Mouse (Mus musculus) right cerebral cortex, postnatal 14 days (tissue): ENCODE data around the gene Hmgb1.
"Not testable (repeated sequence)": the region's sequence is repeated elsewhere in the genome, so short reads cannot be mapped to it uniquely, and the experiment has no call there.

ENCODE experiments used
- DNase-seq: peaks from one replicate; pipeline ENCODE4 v3.0.0; 2022

The Hmgb1 gene

DNA sequence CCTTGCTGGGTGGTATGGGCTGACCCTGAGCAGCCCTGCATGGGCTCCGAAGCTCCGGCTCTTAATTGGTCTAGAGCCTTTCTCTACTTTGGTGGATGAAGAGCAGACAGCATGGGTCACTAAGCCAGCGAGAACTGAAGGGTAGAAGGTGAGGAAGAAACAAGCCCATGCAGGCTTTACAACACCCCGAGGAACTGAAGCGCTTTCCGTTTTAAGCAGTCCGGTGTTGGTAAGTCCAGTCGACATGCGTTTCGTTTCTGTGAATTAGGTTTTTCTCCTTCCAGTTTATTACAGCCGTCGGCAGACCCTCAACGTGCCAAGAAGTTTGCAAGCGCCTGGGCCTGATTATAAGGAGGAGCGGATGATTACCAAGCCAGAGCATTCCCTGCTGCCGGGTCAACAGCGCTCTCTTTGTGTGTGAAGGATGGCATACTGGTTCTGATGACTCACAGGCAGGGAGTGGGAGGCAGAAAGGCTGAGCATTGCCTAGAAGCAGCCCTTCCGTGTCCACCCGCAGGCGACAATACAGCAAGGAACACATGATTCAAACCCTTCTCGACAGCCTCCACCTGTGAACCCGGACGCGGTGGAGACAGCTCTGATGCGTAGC is 40.4 kb downstream of the Hmgb1 start:
- peak; percentile 19 for DNase-seq

DNA sequence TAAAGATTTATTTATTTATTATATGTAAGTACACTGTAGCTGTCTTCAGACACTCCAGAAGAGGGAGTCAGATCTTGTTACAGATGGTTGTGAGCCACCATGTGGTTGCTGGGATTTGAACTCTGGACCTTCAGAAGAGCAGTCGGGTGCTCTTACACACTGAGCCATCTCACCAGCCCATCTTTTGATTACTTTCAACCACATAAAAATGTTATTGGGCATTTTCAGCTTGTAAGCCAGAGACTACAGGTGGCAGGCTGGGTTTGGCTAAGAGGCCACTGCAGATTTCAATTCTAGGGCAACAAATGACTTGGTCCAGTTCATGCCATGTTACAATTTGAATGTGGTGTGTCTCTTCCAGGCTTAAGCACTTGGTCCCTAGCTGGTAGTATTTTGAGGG is 43.1 kb downstream of the Hmgb1 start:
- DNase-seq = not testable (repeated sequence)

DNA sequence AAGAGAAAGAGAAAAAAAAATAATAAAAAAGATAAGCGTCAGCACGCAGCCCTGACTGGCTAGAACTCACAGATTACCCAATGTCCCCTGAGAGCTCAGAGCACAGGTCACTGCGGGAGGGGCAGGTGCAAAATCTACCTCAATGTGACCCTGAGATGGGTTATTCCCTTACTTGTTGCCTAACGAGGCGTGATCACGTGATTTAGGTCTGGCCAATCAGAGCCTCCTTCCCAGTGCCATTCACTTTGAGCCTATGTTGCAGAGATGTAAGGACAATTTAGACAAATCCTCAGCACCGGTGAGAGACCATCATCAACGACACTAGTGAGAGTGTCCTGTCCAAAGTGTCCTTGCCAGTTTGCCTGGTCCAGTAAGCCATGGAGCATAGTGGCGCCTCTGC is 44.0 kb downstream of the Hmgb1 start:
- DNase-seq = no peak

DNA sequence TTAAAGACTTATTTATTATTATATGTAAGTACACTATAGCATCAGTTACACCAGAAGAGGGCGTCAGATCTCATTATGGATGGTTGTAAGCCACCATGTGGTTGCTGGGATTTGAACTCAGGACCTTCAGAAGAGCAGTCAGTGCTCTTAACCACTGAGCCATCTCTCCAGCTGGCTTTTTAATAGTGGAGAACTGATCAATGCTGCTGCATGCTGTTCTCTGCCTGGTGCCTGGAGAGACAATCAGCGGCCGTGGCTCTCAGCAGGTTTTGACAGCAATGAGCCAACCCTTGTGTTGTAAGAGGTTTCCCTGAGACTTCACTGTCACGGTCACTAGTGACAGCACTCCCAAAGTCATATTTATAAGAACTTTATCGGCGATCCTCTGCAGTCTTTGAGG is 46.2 kb downstream of the Hmgb1 start:
- DNase-seq = not testable (repeated sequence)

DNA sequence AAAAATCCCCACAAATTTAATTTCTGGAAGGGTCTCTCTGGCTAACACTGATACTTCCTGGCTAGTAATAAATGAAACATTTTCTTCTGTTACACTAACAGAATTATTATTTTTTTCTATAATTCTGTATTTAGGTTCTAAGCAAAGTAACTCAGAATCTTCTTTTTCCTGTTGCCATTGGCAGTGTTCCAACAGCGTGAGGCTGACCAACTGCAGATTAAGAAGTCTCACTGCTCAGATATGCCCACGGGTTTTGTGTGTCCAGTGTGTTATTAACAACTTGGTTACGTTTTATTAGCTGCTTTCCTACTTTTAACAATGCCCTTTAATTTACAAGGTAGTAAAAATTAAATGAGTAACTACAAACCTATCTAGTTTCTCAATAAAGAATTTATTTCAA is 46.8 kb downstream of the Hmgb1 start:
- no peak for DNase-seq

DNA sequence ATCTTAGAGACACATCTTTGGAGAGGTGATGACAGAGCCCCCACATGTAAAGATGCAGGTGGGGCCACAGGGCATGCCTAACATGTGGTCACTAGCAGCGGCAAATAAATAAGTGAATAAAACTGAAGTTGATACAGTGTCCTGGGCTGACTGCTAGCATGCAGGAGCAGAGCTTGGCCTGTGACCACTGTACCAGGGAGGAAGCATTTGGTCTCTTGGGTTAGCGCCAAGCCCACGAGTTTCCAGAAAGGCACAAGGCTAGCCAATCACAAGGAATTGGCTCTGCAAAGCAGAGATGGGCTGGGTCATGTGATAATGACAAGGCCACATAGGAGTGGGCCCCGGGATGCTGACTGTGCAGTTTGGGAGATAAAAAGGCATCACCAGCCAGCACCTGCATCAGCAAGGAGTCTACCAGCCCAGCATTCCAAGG is 47.3 kb downstream of the Hmgb1 start:
- no peak for DNase-seq

DNA sequence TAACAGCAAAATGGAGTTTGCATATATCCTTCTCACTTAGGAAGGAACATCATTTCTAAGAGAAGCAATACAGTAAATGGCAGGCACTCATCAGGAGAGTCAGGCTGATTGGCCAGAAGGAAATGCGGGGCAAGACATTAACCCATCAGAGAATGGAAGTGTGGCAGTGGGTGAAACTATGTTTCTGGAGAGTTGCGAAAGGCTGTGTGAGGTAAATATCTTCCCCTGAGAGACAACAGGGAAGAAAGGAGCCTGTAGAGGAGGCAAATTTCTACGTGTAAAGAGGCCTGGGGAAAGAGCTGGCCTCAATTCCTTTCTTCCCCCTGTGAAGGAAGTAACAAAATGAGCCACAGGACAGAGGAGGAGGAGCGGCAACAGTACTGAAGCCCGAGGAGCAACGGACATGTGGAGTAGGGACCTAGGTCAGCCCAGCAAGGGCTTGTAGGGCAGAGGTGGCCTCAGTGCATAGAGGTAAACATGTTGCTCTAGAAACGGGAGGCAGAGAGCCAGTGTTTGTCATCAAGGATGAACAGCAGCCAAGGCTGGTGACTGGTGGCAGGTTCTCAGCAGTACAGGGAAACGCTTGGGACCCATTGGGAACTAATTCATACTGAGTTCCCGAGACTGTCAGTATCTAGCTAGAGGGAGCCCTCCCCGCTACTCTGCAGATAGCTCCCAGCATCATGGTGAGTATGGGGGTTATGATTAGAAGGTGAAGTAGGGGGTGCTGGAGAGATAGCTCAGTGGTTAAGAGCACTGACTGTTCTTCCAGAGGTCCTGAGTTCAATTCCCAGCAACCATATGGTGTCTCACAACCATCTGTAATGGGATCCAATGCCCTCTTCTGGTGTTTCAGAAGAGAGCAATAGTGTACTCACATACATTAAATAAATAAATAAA is 48.6 kb downstream of the Hmgb1 start:
- no peak for DNase-seq

DNA sequence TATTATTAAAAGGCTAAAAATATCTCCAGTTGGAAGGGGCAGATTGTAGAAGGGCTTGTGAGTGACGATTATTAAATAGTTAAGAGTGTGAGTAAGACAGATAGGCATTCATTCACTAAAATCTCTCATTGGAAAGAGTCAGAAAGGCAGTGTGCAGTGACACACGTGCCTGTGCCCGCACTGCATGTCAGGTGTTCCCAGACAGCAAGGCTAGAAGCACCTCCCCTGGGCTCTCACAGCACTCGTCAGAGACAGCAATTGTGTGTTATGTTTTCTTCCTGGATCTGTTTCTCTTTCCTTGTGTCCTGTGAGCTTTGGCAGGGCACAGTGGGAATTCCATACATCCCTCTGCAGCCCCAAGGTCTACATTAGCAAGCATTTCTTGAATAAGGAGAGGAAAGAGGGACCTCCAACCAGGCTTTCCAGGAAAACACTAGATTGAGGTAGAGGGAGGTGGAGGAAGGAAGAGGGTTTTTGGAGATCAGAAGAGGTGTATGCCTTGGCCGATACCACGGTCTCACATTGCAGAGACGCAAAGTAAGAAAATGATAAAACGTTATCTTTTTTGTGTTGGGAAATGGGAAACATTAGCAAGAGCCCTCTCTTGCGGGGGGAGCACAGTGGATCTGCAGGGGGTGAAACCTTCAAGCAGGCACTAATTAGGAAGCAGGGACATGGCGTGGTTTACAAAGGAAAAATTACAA is 49.4 kb downstream of the Hmgb1 start:
- DNase-seq = no peak

DNA sequence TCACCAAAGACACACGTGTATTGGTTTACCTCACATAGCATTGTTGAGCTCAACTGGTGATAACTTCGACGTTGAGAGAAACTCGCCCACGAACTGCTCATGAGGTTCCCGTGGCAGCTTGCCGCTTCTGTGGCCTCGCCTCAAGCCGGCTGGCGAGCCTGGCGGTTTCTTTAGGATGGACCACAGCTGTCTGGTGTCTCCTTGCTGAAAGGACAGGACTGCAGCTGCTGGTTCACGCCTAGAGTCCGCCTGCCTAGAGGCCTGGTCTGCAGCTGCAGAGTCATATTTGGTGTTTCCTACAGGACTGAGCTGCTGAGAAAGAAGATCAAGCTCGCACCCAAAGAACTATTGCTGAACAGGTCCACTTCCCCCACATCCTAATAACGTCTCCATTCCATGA is 55.8 kb downstream of the Hmgb1 start:
- no peak for DNase-seq

DNA sequence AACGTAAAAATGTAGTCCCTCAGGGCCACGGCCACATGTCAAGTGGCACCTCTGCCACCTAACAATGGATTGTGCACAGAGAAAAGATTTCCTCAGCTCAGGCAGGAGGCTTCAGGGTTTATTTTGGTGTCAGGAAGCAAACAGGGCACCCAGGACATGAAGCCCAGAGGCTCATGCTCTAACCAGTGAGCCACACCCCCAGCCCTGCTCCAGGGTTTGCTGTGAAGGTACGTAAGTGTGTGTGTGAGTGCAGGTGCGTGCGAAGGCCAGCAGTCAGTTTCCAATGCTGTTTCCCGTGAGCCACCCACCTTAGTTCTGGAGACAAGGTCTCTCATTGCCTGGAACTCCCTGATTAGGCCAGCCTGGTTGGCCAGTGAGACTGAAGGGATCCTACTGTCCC is 60.5 kb downstream of the Hmgb1 start:
- DNase-seq = no peak

DNA sequence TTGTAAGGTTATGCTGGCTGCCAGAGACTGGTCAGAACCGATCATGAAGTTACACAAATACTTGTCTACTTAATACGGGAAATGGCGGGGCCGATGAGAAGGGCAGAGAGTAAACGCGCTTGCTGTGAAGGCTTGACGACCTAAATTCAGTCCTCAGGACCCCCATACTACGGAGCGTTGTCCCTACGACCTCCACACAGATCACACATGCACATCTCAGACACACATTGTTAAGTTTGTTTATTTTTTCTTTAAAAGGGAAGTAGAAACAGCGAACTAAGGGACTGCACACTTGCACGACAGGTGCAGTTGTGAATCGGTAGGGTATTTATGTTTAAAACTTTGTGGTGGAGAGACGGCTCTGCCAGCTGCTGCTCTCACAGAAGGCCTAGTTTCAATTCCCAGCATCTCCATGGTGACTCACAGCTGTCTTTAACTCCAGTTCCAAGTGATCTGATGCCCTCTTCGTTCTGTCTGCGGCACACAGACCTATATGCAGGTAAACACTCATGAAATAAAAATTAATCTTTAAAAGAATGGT is 64.9 kb downstream of the Hmgb1 start:
- no peak for DNase-seq

DNA sequence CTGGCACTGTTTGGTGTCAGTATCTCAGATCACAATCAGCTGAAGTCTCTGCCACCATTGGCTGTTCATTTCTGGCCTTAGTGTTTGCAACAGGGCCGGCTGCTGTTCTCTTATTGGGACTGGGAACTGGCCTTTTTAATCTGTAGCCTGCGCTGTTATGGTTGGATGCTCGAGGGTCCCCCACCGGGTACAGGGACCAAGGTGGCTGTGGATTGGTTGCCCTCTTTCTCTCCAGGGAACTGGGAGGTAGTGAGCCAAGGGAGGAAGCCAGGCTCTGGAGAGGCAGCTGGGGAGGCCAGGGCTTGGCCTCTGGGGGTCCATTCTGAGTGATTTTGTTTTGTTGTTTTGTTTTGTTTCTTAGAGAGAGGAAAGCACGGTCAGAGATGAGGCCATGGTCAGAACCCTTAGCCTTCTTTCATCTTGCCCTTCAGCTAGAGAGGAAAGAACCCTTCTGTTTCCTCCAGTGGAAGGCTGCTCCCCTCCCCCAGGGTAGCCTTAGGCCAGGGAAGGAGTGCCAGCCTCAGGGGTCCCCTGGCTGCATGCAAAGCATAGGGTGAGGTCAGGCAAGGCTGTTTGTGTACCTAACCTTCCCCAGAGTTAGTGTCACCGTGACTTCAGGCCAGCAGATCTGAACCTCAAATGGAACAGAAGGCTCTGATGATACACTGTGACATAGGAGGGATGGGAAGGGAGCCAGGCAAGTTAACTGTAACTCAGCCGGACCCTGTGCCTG is 66.3 kb downstream of the Hmgb1 start:
- no peak for DNase-seq

DNA sequence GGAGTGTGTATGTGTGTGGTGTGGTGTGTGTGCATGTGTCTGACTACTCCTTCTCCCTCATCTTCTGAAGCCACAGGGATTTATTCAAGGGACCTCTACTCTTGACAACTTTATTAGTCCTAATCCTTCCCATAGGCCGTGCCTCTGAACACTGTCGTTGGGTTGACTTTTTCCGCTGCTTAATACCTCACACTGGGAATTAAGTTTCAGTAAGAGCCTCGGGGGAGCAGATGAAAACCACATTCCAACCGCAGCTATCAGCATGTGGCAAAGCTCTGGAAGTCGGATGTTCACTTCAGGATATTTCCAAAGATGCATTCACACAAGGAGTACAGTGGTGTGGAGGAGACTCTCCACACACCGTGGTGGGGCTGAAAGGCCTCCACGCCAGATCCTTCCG is 69.7 kb downstream of the Hmgb1 start:
- DNase-seq = no peak

DNA sequence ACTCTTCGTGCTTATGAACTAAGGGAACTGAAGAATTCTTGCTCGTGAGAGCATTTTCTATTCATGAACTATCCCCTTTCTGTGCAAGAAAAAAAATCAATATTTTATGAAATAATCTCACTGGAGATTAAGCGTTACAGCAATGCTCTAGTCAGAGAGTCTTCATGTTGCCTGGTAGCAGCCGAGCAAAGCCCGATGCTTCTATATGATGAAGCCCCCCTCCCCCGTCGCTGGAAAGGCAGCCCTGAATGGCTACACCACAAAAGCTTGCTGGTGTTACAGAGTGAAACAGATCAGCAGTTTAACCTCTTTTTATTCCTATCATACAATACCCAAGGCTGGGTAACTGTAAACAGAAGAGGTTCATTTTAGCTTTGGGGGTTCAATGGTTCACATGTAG is 70.3 kb downstream of the Hmgb1 start:
- no peak for DNase-seq

DNA sequence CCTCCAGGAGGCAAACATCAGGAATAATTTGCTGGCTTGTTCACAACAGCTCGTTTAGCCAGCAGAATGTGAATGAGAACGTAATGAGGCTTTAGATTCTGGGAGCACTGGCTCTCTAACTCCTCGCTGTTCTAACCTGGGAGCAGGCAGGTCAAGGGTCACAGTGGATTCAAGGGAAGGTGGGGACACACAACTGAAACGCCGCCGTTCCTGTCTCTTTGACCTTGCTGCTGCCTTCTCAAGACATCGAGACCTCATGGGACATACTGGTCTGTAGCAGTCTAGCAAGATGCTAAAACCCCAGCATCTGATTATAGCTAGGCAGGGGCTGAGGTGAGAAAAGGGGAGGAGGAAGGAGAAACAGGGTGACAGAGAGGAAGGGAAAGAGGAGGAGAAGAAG is 70.8 kb downstream of the Hmgb1 start:
- DNase-seq = no peak

DNA sequence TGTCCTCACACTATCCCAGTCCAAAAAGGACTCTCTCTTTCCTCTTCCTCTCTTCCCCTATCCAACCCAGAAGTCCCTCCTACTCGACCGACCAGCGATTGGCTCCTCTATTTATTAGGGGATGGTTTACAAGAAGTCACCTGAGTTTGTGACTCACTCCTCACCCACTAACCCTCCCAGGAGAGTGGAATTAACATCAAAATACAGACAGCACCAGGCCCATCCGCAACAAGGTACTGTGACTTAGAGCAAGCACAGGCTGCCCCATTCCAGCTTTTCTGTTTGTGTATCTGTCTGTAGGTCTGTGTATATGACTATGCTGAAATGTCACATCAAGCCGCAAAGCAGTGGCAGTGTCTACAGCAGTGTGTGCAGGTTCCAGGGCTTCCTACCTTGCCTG is 71.7 kb downstream of the Hmgb1 start:
- DNase-seq = no peak

DNA sequence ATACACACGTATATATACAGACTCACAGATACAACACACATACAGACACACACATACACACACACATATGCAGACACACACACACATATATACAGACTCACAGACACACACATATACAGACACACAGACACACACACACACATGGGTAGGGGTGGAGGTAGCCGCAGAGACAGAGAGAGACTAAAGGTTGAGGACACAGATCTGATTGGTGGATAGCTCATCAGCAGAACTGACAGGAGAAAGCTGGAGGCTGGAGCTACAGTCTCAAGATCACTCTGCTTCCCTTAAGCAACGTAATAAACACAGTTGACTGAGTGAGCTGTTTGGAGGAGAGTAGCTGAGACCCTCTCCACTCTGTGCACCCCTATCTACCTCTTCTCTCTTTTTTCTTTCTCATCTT is 75.1 kb downstream of the Hmgb1 start:
- DNase-seq = no peak

DNA sequence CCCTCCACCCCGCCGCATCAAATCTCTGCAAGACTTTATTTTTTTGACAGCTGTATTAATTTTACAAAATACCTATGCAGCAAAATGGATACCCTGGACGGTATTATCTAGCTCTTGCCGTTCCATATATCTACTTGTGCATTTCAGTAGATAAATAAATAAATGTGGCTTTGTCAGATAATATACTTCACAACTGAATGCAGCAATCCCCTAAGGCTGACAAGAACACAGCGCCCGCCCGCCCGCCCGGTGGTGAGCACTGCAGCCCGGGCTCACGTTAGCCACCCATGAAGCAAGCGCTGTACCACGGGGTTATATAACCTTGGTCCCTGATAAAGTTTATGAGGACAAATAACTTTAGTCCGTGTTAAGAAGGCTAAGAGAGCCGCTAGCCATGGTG is 76.1 kb downstream of the Hmgb1 start:
- no peak for DNase-seq

DNA sequence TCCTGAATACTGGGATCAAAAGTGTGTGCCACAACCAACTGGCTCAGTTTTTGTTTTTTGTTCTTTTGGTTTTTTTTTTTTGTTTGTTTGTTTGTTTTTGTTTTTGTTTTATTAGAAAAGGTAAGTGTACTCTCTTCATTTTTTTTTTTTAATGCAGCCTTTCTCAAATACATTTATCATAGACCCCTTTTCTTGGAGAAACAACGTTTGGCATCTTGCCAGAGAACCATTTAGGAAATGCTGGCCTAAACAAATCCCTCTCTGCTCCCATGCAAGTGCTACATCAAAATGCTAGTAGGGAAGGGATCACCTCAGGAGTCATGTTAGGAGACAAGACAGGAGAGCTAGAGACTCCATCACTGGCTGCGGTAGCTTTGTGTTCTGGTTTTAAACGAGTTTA is 76.7 kb downstream of the Hmgb1 start:
- DNase-seq = no peak

DNA sequence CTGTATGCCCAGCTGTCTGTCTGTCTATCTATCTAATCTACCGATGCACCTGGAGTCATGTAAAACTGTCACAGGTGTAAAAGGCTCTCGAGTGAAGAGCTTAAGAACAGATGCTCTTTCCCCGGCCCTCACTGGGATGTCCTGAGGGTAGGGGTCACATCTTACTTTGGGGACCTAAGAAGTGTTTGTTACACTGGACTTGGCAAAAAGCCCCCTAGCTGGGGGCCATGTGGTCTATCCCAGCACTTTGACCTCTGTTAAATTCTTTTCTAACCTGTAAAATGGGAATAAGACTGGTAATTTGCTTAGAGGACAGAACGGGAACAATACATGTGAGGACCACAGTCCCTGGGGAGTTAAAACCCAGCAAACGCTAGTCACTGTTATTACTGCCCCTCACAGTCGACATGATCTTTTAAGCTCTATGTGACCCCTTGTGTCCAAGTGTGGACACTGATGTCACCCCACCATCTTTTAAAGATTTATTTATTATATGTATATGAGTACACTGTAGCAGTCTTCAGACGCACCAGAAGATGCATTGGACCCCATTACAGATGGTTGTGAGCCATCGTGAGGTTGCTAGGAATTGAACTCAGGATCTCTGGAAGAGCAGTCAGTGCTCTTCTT is 80.1 kb downstream of the Hmgb1 start:
- no peak for DNase-seq

DNA sequence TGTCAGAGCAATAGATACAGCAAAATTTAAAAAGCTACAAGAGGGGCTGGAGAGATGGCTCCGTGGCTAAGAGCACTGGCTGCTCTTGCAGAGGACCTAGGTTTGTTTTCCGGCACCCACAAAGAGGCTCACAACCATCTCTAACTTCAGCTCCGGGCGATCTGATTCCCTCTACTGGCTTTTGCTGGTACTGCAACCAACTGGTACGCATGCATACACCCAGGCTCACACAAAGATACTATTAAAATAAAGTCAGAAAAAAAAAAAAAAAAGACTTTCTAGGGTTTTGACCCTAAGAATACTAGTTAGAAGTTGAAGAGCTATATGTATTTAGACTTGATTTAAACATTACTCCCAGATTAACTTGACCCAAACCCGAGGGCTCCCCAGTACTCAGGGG is 82.4 kb downstream of the Hmgb1 start:
- no peak for DNase-seq

DNA sequence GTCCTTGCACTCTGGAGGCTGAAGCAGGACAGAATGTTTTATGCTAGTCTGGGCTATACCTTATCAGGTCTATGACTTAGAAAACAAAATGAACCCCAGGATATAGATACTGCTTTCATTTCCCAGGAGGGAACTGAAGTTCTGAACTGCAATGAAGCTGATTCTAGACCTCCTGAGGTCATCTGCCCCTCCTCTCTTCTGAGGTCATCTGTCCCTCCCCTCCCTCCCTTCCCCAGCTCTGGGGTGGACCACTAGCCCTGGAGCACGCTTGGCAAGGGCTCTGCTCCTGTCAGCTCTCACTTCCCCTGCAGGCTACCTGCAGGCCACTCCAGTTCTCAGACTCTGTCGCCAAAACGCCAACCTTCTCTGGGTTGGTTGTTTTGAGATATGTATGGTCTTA is 84.2 kb downstream of the Hmgb1 start:
- DNase-seq = no peak

DNA sequence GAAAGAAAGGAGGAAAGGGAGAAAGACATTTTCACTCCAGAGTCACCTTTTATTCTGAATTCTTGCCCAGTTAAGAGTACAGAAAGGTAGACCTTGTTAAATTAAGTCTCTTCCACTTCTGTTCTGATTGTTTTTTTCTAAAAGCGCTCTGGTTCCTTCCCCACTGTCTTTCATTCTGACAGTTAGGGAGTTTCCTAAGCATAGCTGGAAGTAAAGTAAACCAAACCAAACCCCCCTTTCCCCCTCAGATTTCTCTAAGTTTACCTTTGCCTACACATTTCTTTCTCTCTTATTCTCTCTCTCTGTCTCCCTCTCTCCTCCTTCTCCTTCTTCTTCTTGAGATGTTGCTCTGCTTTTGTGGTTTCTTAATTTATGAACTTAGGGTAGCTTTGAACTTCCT is 85.3 kb downstream of the Hmgb1 start:
- no peak for DNase-seq
